9 mouse cellular contexts compared by ENCODE assay signal in the genomic region with DNA sequence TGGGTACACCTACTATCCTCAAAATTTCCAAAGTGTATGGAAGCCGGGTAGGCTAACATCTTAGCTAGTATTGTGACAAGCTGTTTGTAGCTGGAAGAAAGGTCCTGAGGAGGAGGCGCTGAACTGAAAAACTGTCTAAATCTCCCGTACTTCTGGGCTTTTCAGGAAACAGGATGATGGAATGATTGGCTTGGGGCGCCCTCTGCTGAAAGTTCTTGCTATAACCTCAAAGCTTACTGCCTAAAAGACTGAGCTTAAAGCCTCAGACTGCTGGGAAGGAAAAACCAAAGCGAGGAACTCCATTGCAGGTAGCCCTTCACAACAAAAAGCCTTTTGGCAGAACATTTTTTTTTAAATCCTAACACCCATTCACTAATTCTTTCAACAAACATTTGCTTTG.
DNase-seq lines count a peak whose midpoint lies in the region; ATAC-seq and TF ChIP-seq lines count a peak whose summit lies in the region.
"Had no signal": no experiment of that assay in that cellular context is flagged by ENCODE, and none has a peak within 500 bp of the region (broad histone marks: within the 10 kb centered on the region; RNA-seq: fewer than 3 reads in every experiment).

No protein-coding gene starts in this region.

- WGBS in embryonic facial prominence, embryonic 11.5 days: 17% methylated on average over 5 of the region's 5 CpGs
- WGBS in thymus, adult 2 months: 4% methylated on average over 5 of the region's 5 CpGs

- H3K27ac ChIP-seq in embryonic facial prominence, embryonic 11.5 days (replicated peaks; ENCODE audit: low read depth, low read length): no peak overlapping the region
- no peak overlapping the region for H3K27ac ChIP-seq in thymus, adult 2 months (ENCODE audit: control insufficient read depth, insufficient read depth, low read length)
- H3K27ac ChIP-seq: macrophage had no signal

- no peaks in the 10 kb centered on the region for H3K27me3 ChIP-seq in embryonic facial prominence, embryonic 11.5 days (ENCODE audit: control insufficient read depth, insufficient read depth, low read length)
- H3K27me3 ChIP-seq in thymus, adult 2 months (ENCODE audit: control insufficient read depth, insufficient read depth, low read length): no peaks in the 10 kb centered on the region

- H3K4me2 ChIP-seq in embryonic facial prominence, embryonic 11.5 days (ENCODE audit: low read depth, low read length): no peak overlapping the region

- no peaks in the 10 kb centered on the region for H3K4me1 ChIP-seq in embryonic facial prominence, embryonic 11.5 days (ENCODE audit: control insufficient read depth, insufficient read depth, low read length)
- H3K4me1 ChIP-seq in thymus, adult 2 months (replicated peaks; ENCODE audit: control insufficient read depth, insufficient read depth, low read length): no peaks in the 10 kb centered on the region

- no peaks in the 10 kb centered on the region for H3K9me3 ChIP-seq in embryonic facial prominence, embryonic 11.5 days (replicated peaks; ENCODE audit: control insufficient read depth, low read length)

- DNase-seq in cerebellum, adult 11 months: peak; percentile 47
- peak; percentile 80 for DNase-seq in adrenal gland, postnatal 10 days
- DNase-seq in embryonic facial prominence, embryonic 11.5 days (ENCODE audit: low spot score): peak; percentile 82
- peak; percentile 67 to 82 for DNase-seq in heart, postnatal 14 days
- peak; percentile 56 to 72 for DNase-seq in layer of hippocampus, postnatal 36 days
- DNase-seq in naive thymus-derived CD4-positive, alpha-beta T cell, adult 2 months (ENCODE audit: low read depth): peak; percentile 56
- DNase-seq in thymus, adult 2 months: peak; percentile 56

- intact Hi-C loops in heart, postnatal 14 days (cut with DNase I): loop anchor here (2.0 to 5.0 kb wide), 3 partner anchors 204 to 697 kb away; no protein-coding TSS in a partner anchor

- no peak for ATAC-seq in cerebellum, adult (ENCODE audit: insufficient number of reproducible peaks, low FRiP score, low TSS enrichment)
- no peak for ATAC-seq in embryonic facial prominence, embryonic 11.5 days (replicated peaks; ENCODE audit: insufficient number of reproducible peaks, low FRiP score, low TSS enrichment, low read depth)

- H3K9ac ChIP-seq in embryonic facial prominence, embryonic 11.5 days (replicated peaks; ENCODE audit: low read length): no peak overlapping the region

- TF ChIP-seq POLR2A in thymus, adult 2 months (IDR thresholded peaks at IDR 0.05; ENCODE audit: control insufficient read depth, extremely low read depth, insufficient read depth, low read length, poor library complexity): no peak

- no peak overlapping the region for H3K4me3 ChIP-seq in embryonic facial prominence, embryonic 11.5 days (ENCODE audit: low read depth, low read length)
- no peak overlapping the region for H3K4me3 ChIP-seq in thymus, adult 2 months (ENCODE audit: control insufficient read depth, insufficient read depth, low read length)

- TF ChIP-seq CTCF in thymus, adult 2 months (IDR thresholded peaks at IDR 0.05; ENCODE audit: borderline replicate concordance, control insufficient read depth, extremely low read depth, insufficient read depth, low read length, poor library complexity): no peak

- H3K36me3 ChIP-seq in embryonic facial prominence, embryonic 11.5 days (replicated peaks; ENCODE audit: control insufficient read depth, insufficient read depth, low read depth, low read length): no peaks in the 10 kb centered on the region
- no peaks in the 10 kb centered on the region for H3K36me3 ChIP-seq in thymus, adult 2 months (ENCODE audit: control insufficient read depth, insufficient read depth, low read length)
